In the genomic region with DNA sequence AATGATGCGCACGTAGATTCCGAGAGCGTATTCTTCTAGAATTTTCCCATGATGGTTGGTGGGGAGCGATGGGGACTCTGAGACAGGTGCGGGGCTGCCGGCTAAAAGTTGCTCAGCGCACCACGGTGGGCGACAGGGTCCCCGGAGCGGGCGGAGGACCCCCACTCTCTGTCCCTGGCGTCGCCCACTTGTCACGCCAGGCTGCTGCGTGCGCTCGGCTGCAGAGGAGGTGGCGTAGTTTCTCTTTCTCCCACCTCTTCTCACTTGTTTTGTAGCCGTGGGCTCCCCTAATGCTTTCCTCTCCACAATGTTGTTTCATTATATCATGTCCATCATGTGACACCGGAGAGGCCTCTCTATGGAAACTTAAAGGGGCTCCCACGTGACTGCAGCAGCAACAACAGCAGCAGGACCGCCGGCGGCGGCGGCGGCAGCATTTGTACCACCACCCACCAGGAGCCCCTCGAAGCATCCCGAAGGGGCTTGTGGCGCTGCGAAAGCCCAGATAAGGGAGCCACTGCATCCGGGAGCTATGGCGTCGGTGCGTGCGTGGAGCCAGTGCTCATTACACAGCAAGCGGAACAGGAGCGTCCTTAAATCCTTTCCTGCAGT, we compare ENCODE assay signal across 8 mouse cellular contexts.
A peak's percentile ranks its signal among the peaks of the same experiment; 100 is the strongest.
DNase-seq lines count a peak whose midpoint lies in the region; ATAC-seq and TF ChIP-seq lines count a peak whose summit lies in the region.

No protein-coding gene starts in this region.

- no peak for TF ChIP-seq CTCF in hindbrain, postnatal 0 days (IDR thresholded peaks at IDR 0.05; ENCODE audit: low read depth)

- peak; percentile 73 to 78 for DNase-seq in left cerebral cortex, adult 18-20 months (ENCODE audit: low spot score in 2 of 2)
- no peak for DNase-seq in left cerebral cortex, adult 11 months (ENCODE audit: low spot score)
- DNase-seq in cerebellum, postnatal 25 days = peak; percentile 73 to 75
- peak; percentile 38 to 48 for DNase-seq in gastrocnemius, adult 8-10 months (ENCODE audit: low spot score in 2 of 2)
- peak; percentile 63 for DNase-seq in hindbrain, postnatal 0 days (ENCODE audit: low spot score)
- DNase-seq in left cerebral cortex, adult 8-10 months (ENCODE audit: low spot score in 2 of 2) = peak; percentile 78 to 81
- peak; percentile 80 to 81 for DNase-seq in right cerebral cortex, postnatal 36 days (ENCODE audit: low spot score in 2 of 2)

- 1% methylated on average over 40 of the region's 40 CpGs for WGBS in hindbrain, postnatal 0 days

- H3K27me3 ChIP-seq in hindbrain, postnatal 0 days (ENCODE audit: insufficient read depth, low read length) = peaks cover 10% of the 10 kb centered on the region; the same call in 1 of the 2 replicates

- 0 out of 2 replicates have a peak, but pooled peaks have one; percentile 25 for ATAC-seq in hindbrain, postnatal 0 days
- peak; percentile 36 for ATAC-seq in megakaryocyte, adult 5-6 weeks (ENCODE audit: poor library complexity, severe bottlenecking)

- no peaks in the 10 kb centered on the region for H3K9me3 ChIP-seq in hindbrain, postnatal 0 days (ENCODE audit: low read length)

- H3K4me3 ChIP-seq in hindbrain, postnatal 0 days (ENCODE audit: low read length) = peak overlapping the region; percentile 77

- H3K4me2 ChIP-seq in hindbrain, postnatal 0 days (ENCODE audit: low read depth, low read length) = peak overlapping the region; percentile 99

- peak overlapping the region; percentile 59; the same call in 1 of the 2 replicates for H3K9ac ChIP-seq in hindbrain, postnatal 0 days (replicated peaks; ENCODE audit: low read length)

- peak overlapping the region; percentile 32; the same call in 1 of the 2 replicates for H3K27ac ChIP-seq in hindbrain, postnatal 0 days

- H3K4me1 ChIP-seq in hindbrain, postnatal 0 days (ENCODE audit: insufficient read depth, low read length) = peaks cover 10% of the 10 kb centered on the region; the same call in 1 of the 2 replicates

- H3K36me3 ChIP-seq in hindbrain, postnatal 0 days (ENCODE audit: insufficient read depth, low read length) = no peaks in the 10 kb centered on the region
